Mouse (Mus musculus): ENCODE data around the gene Arhgef2. TPM values are rescaled to one million over a fixed set of nuclear protein-coding genes. Genes with fewer than 3 reads are reported as not detected.
"Not testable (repeated sequence)": the region's sequence is repeated elsewhere in the genome, so short reads cannot be mapped to it uniquely, and the experiment has no call there.

The Arhgef2 gene
- total RNA-seq, 2 experiments from 2014 or later, result 104 to 109 TPM

- DNase-seq, result no peak
Measured at GRCm38 (mm10) chr3:88591044-88591443, 14.7 kb upstream of the Arhgef2 start.

- DNase-seq, result peak; percentile 57
Measured at GRCm38 (mm10) chr3:88591950-88592731, 13.6 kb upstream of the Arhgef2 start.

GRCm38 (mm10) chr3:88592942-88593576 is 12.7 kb upstream of the Arhgef2 start:
- DNase-seq, result no peak

GRCm38 (mm10) chr3:88593893-88594580 is 11.7 kb upstream of the Arhgef2 start:
- DNase-seq, result no peak

GRCm38 (mm10) chr3:88596547-88596946 is 9.2 kb upstream of the Arhgef2 start:
- not testable (repeated sequence) for DNase-seq

- no peak for DNase-seq
Measured at GRCm38 (mm10) chr3:88602466-88602865, 3.3 kb upstream of the Arhgef2 start.

- DNase-seq, result peak; percentile 88
Measured at GRCm38 (mm10) chr3:88603714-88604161, 2.0 kb upstream of the Arhgef2 start.

- no peak for DNase-seq
Measured at GRCm38 (mm10) chr3:88604863-88605262, 903 bp upstream of the Arhgef2 start.

GRCm38 (mm10) chr3:88607065-88607757 is 1.4 kb downstream of the Arhgef2 start:
- DNase-seq, result peak; percentile 95

- DNase-seq, result no peak
Measured at GRCm38 (mm10) chr3:88607758-88608138, 2.0 kb downstream of the Arhgef2 start.

GRCm38 (mm10) chr3:88609066-88609465 is 3.3 kb downstream of the Arhgef2 start:
- no peak for DNase-seq

GRCm38 (mm10) chr3:88614418-88614817 is 8.7 kb downstream of the Arhgef2 start:
- DNase-seq, result no peak

GRCm38 (mm10) chr3:88615117-88615516 is 9.4 kb downstream of the Arhgef2 start:
- no peak for DNase-seq

GRCm38 (mm10) chr3:88615902-88616391 is 10.2 kb downstream of the Arhgef2 start:
- peak; percentile 85 for DNase-seq

GRCm38 (mm10) chr3:88616951-88617500 is 11.3 kb downstream of the Arhgef2 start:
- no peak for DNase-seq

- peak; percentile 53 for DNase-seq
Measured at GRCm38 (mm10) chr3:88618074-88618871, 12.5 kb downstream of the Arhgef2 start.

- peak; percentile 54 for DNase-seq
Measured at GRCm38 (mm10) chr3:88619113-88620097, 13.6 kb downstream of the Arhgef2 start.

GRCm38 (mm10) chr3:88620146-88620991 is 14.6 kb downstream of the Arhgef2 start:
- DNase-seq, result no peak

- DNase-seq, result peak; percentile 85
Measured at GRCm38 (mm10) chr3:88620992-88621536, 15.3 kb downstream of the Arhgef2 start.

All from heart, postnatal 4 days (tissue).